Mouse (Mus musculus) neural tube, embryonic 11.5 days (tissue): ENCODE results near the gene C130074G19Rik. TPM values are rescaled to one million over a fixed set of nuclear protein-coding genes. Genes with fewer than 3 reads are reported as not detected.

Experiments used
- ATAC-seq: fragments of 200-750 bp; cut with Nextera tagmentation; 2 replicates; pipeline ENCODE4 v1.8.0; 2017; ENCODE audit warnings: moderate number of reproducible peaks, mild to moderate bottlenecking, moderate TSS enrichment, moderate library complexity; ENCODE audit not compliant: insufficient read depth, low FRiP score, low TSS enrichment
- DNase-seq: peaks from one replicate; pipeline ENCODE4 v3.0.0-alpha.2; 2015; ENCODE audit warnings: low spot score
- H3K27ac ChIP-seq: fragments of 300-500 bp; sonication (generic); 2 replicates; pipeline ENCODE4 v1.5.1; 2014; ENCODE audit warnings: low read depth, mild to moderate bottlenecking, low read length
- H3K27me3 ChIP-seq: fragments of 300-500 bp; sonication (generic); 2 replicates; pipeline ENCODE4 v1.6.1; 2014; ENCODE audit warnings: mild to moderate bottlenecking, low read length, mixed read lengths; ENCODE audit not compliant: control insufficient read depth, insufficient read depth
- H3K36me3 ChIP-seq: fragments of 300-500 bp; sonication (generic); 2 replicates; pipeline ENCODE4 v1.6.1; 2014; ENCODE audit warnings: mild to moderate bottlenecking, low read length, moderate library complexity, mixed read lengths; ENCODE audit not compliant: control insufficient read depth, insufficient read depth
- H3K4me1 ChIP-seq: fragments of 300-500 bp; sonication (generic); 2 replicates; pipeline ENCODE4 v1.6.1; 2014; ENCODE audit warnings: low read length, mixed read lengths; ENCODE audit not compliant: control insufficient read depth, insufficient read depth
- H3K4me2 ChIP-seq: fragments of 300-500 bp; sonication (generic); 2 replicates; pipeline ENCODE4 v1.6.1; 2014; ENCODE audit warnings: low read depth, mild to moderate bottlenecking, moderate library complexity
- H3K4me3 ChIP-seq: fragments of 300-500 bp; sonication (generic); 2 replicates; pipeline ENCODE4 v1.5.1; 2014; ENCODE audit warnings: low read depth, low read length
- H3K9ac ChIP-seq: fragments of 300-500 bp; sonication (generic); 2 replicates; pipeline ENCODE4 v1.6.1; 2014; ENCODE audit warnings: mild to moderate bottlenecking, low read length
- H3K9me3 ChIP-seq: fragments of 300-500 bp; sonication (generic); 2 replicates; pipeline ENCODE4 v1.6.1; 2016; ENCODE audit warnings: low read length; ENCODE audit not compliant: control insufficient read depth
- WGBS: fragments of 180-500 bp; shearing (Covaris S2); extraction: QIAGEN DNeasy Blood & Tissue Kit; methylation state at CpG from one replicate; pipeline ENCODE4 v1.1.7; 2014; 5-methylcytosine and 5-hydroxymethylcytosine counted together
- microRNA counts: library from miRNA; unstranded; fragments of <30 nt; microRNA quantifications from one replicate; lab custom pipeline; 2015
- microRNA-seq: library from miRNA; unstranded; fragments of <30 nt; microRNA quantifications from one replicate; pipeline ENCODE4, GENCODE M21; 2016
- polyA plus RNA-seq: library from polyadenylated mRNA; unstranded; fragments of >200 nt; fragmentation: Nextera tagmentation; extraction: Ambion mirVana; gene quantifications from 2 replicates; pipeline ENCODE4 v1.2.1, GENCODE M21; 2014

C130074G19Rik gene
- polyA plus RNA-seq, 1 experiment from 2014 or later = 0.80 TPM

DNA sequence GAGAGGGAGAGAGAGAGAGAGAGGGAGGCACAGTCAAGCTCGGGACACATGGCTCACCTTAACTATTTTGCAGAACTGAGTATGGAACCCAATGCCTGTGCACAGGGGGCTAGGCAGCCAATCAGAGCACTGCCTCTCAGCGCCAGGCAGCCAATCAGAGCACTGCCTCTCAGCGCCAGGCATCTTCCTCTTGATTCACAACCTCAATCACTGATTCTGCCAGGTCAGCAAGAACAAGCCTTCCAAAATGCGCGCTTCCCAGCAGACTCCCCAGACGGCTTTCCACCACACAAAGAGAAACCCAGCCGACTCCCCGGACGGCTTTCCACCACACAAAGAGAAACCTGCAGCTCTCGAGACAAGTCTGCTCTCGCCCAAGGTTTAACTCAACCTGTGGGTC lies 60.3 kb downstream of the C130074G19Rik start:
- Histone ChIP-seq H3K4me3 (no peak overlapping the region), H3K4me2 (no peak overlapping the region), H3K9ac (no peak overlapping the region), H3K36me3 (no peaks in the 10 kb centered on the region), H3K27ac (no peak overlapping the region), H3K4me1 (no peaks in the 10 kb centered on the region), H3K27me3 (no peaks in the 10 kb centered on the region), H3K9me3 (no peaks in the 10 kb centered on the region)
- peak; percentile 46 for DNase-seq
- ATAC-seq = peak; percentile 69; the same call in 1 of the 2 replicates
- 23% methylated on average over 10 of the region's 11 CpGs for WGBS

MicroRNAs within 50 kb of the gene (microRNA counts, 519-probe panel; counts per million panel counts)
- microRNA mmu-miR-1981 (lab: Ali Mortazavi, UCI) = 3,323 counts per million, percentile 67 among the panel's probes with 10 or more counts

Small RNA genes lying within 50 kb of the gene (microRNA-seq; reads per million reads assigned to microRNA genes)
- 44.3 reads per million, percentile 38 among the genes with 10 or more reads in this experiment for gene Mir1981

Other genes with a start within 250 kb of the C130074G19Rik start
- 9.3 and 12.4 TPM in 2 replicates for gene Hlx, start 150.6 kb downstream of the C130074G19Rik start, polyA plus RNA-seq
- gene Marc1, start 71.9 kb downstream of the C130074G19Rik start, polyA plus RNA-seq = 0.32 and 0.73 TPM in 2 replicates
- 106 and 107 TPM in 2 replicates for gene Marc2, start 36.8 kb downstream of the C130074G19Rik start, polyA plus RNA-seq
- gene Mark1, start 116.4 kb upstream of the C130074G19Rik start, polyA plus RNA-seq = 5.6 and 7.1 TPM in 2 replicates